Mouse (Mus musculus) stomach, postnatal 0 days (tissue): ENCODE measurements around the gene Fcnb. TPM values are rescaled to one million over a fixed set of nuclear protein-coding genes. Genes with fewer than 3 reads are reported as not detected.

ENCODE experiments used
- ATAC-seq: fragments of 200-750 bp; cut with Nextera tagmentation; 2 replicates; pipeline ENCODE4 v1.8.0; 2017; ENCODE audit not compliant: low FRiP score, low TSS enrichment
- DNase-seq: peaks from one replicate; pipeline ENCODE4 v3.0.0-alpha.2; 2016; ENCODE audit warnings: low spot score
- H3K27ac ChIP-seq: fragments of 300-500 bp; sonication (generic); replicated peaks from 2 replicates; pipeline ENCODE4 v1.5.1; 2014; ENCODE audit warnings: mild to moderate bottlenecking, control low read depth
- H3K27me3 ChIP-seq: fragments of 300-500 bp; sonication (generic); 2 replicates; pipeline ENCODE4 v1.6.1; 2014; ENCODE audit warnings: low read length; ENCODE audit not compliant: control insufficient read depth, insufficient read depth
- H3K36me3 ChIP-seq: fragments of 300-500 bp; sonication (generic); 2 replicates; pipeline ENCODE4 v1.6.1; 2014; ENCODE audit warnings: low read length, mixed read lengths; ENCODE audit not compliant: control insufficient read depth, insufficient read depth
- H3K4me1 ChIP-seq: fragments of 300-500 bp; sonication (generic); replicated peaks from 2 replicates; pipeline ENCODE4 v1.6.1; 2014; ENCODE audit warnings: antibody characterized with exemption; ENCODE audit not compliant: control insufficient read depth, insufficient read depth
- H3K4me2 ChIP-seq: fragments of 300-500 bp; sonication (generic); replicated peaks from 2 replicates; pipeline ENCODE4 v1.6.1; 2014; ENCODE audit warnings: low read depth, mild to moderate bottlenecking, control low read depth, moderate library complexity
- H3K4me3 ChIP-seq: fragments of 300-500 bp; sonication (generic); 2 replicates; pipeline ENCODE4 v1.5.1; 2014; ENCODE audit warnings: low read depth, low read length, control low read depth
- H3K9ac ChIP-seq: fragments of 300-500 bp; sonication (generic); 2 replicates; pipeline ENCODE4 v1.6.1; 2014; ENCODE audit warnings: mild to moderate bottlenecking, low read length, control low read depth, mixed read lengths
- H3K9me3 ChIP-seq: fragments of 300-500 bp; sonication (generic); 2 replicates; pipeline ENCODE4 v1.6.1; 2016; ENCODE audit warnings: low read length; ENCODE audit not compliant: control insufficient read depth
- CTCF ChIP-seq: IDR thresholded peaks from 2 replicates; pipeline ENCODE4 v1.5.1; 2016; ENCODE audit warnings: antibody characterized with exemption, low read depth, mild to moderate bottlenecking, moderate library complexity
- EP300 ChIP-seq: optimal IDR thresholded peaks from 2 replicates; pipeline ENCODE3; 2016; ENCODE audit warnings: antibody characterized with exemption
- WGBS: fragments of 180-500 bp; shearing (Covaris S2); extraction: QIAGEN DNeasy Blood & Tissue Kit; methylation state at CpG from one replicate; pipeline ENCODE4 v1.1.7; 2014; 5-methylcytosine and 5-hydroxymethylcytosine counted together
- polyA plus RNA-seq: library from polyadenylated mRNA; unstranded; fragments of >200 nt; fragmentation: Nextera tagmentation; extraction: Ambion mirVana; gene quantifications from 2 replicates; pipeline ENCODE4 v1.2.1, GENCODE M21; 2015

Fcnb gene
- polyA plus RNA-seq, 1 experiment from 2014 or later = 0.13 TPM

DNA sequence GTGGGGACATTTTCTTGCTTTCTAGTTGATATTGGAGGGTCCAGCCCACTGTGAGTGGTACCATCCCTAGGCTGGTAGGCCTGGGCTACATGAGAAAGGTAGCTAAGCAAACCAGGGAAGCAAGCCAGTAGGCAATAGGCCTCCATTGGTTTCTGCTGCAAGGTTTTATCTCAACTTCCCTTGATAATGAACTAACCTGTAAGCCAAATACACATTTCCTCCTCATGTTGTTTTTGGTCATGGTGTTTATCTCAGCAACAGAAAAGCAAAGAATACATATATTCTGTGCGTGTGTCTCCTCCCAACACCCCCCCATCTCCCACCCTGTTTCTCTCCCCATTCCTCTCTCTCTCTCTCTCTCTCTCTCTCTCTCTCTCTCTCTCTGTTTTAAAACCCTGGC is 24.8 kb downstream of the Fcnb start:
- WGBS = 71% methylated on average over 1 of the region's 1 CpGs
- ATAC-seq = no peak

DNA sequence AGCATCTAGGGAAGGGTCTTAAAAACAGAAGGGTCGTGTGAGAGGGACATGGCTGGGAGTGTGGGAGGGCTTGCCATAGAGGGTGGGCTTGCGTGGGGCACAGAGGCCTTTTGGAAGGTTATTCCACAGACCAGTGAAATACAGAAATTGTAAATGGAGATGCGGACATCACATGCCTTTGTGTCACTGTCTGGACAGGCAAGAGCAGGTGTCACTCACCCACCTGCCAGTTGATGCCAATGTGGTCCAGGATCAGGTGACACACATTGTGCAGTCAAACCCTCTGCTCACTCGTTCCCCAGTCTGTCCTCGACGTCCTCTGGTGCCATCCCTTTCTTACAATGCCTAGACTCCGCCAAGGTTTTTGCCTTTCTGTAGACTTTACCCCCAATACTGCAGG is 37.6 kb downstream of the Fcnb start:
- no peaks in the 10 kb centered on the region for H3K4me1 ChIP-seq
- ATAC-seq (no peak), DNase-seq (no peak)
- H3K27me3 ChIP-seq = no peaks in the 10 kb centered on the region
- H3K27ac ChIP-seq = no peak overlapping the region
- no peak overlapping the region for H3K4me2 ChIP-seq
- H3K4me3 ChIP-seq = no peak overlapping the region
- H3K9ac ChIP-seq = no peak overlapping the region
- no peak for TF ChIP-seq CTCF
- TF ChIP-seq EP300 = no peak
- WGBS = 78% methylated on average over 7 of the region's 7 CpGs
- no peaks in the 10 kb centered on the region for H3K9me3 ChIP-seq
- no peaks in the 10 kb centered on the region for H3K36me3 ChIP-seq

More for the DNA sequence above, 24.8 kb downstream of the Fcnb start:
- H3K27ac ChIP-seq = no peak overlapping the region
- no peaks in the 10 kb centered on the region for H3K9me3 ChIP-seq
- H3K36me3 ChIP-seq = no peaks in the 10 kb centered on the region
- no peak for DNase-seq
- no peaks in the 10 kb centered on the region for H3K4me1 ChIP-seq
- no peaks in the 10 kb centered on the region for H3K27me3 ChIP-seq
- no peak overlapping the region for H3K4me2 ChIP-seq
- TF ChIP-seq EP300 (no peak), CTCF (no peak)
- no peak overlapping the region for H3K9ac ChIP-seq
- no peak overlapping the region for H3K4me3 ChIP-seq

DNA sequence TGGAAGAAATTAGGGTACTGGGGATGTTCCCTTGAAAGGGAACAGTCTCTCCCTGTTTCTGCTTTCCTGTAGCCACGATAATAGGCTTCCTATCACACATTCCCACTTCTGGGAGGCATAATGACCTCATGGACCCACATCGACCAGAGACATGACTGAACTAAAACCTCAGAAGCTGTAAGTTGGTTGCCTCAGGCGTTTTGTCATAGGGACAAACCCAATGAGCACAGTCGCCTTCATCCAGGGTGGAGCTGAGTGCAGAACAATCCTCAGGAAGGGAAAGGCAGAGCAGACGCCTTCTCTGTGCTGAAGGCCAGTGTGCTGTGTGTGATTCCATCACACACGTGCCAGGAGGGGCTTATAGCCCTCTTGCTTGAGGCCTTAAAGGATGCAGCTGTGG is 38.4 kb downstream of the Fcnb start:
- H3K4me1 ChIP-seq = no peaks in the 10 kb centered on the region
- no peak overlapping the region for H3K27ac ChIP-seq
- 66% methylated on average over 6 of the region's 6 CpGs for WGBS
- H3K36me3 ChIP-seq = no peaks in the 10 kb centered on the region
- no peaks in the 10 kb centered on the region for H3K9me3 ChIP-seq
- no peak overlapping the region for H3K9ac ChIP-seq
- H3K4me3 ChIP-seq = no peak overlapping the region
- ATAC-seq (no peak), DNase-seq (no peak)
- no peaks in the 10 kb centered on the region for H3K27me3 ChIP-seq
- no peak overlapping the region for H3K4me2 ChIP-seq
- TF ChIP-seq CTCF = no peak
- TF ChIP-seq EP300 = no peak

DNA sequence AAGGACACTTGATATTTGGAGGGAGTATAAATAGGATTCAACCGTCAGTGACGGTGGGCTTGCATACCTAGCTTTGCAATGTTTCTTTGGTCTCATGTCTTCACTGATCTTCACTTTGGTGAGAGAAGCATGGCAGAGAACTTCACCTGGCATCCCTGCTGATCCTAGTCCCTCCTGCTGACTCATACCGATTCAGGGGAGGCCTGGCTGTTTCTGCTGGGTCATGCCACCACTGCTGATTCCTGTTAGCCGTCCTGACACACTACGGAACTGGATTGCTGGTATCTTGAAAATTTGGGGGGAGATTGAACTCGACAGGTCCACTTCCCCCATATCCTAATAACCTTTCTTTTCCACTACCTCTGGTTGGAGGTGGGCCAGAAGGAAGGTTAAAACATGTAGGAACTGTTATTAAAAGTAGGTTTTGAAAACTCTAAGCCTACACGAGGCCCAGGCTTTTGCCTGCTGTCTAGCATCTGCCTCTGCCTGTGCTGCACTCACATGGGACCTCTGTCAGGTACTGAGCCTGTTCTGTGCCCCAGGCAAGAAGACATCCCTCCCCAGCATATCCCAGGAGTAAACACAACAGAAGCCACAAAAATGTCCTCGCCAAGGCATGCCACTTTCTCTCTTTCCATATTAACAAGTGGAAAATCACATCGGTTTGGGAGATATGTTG is 39.6 kb downstream of the Fcnb start:
- Histone ChIP-seq H3K9me3 (no peaks in the 10 kb centered on the region), H3K27ac (no peak overlapping the region), H3K4me1 (no peaks in the 10 kb centered on the region), H3K9ac (no peak overlapping the region), H3K4me2 (no peak overlapping the region), H3K4me3 (no peak overlapping the region), H3K27me3 (no peaks in the 10 kb centered on the region), H3K36me3 (no peaks in the 10 kb centered on the region)
- ATAC-seq (no peak), DNase-seq (no peak)
- 82% methylated on average over 9 of the region's 9 CpGs for WGBS
- TF ChIP-seq EP300 (no peak), CTCF (no peak)

DNA sequence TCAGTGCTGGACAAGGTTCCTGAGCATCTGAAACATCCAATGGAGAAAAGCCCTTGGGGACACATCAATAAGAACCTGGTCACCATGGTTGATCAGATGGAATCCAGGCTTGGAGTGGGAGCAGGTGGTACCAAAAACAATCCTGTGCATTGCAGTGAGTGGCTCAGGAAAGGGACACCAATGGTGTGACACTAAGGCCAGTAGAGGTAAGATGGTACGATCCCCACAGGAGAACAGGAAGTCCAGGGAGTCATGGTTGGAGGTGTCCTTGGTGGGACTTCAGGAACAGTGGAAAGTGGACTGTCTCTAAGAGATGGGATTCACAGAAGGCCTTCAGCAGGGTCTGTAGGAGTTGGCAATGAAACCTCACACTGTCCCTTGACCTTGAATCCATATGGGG is 44.2 kb downstream of the Fcnb start:
- no peak overlapping the region for H3K27ac ChIP-seq
- TF ChIP-seq CTCF (no peak), EP300 (no peak)
- no peak overlapping the region for H3K9ac ChIP-seq
- H3K36me3 ChIP-seq = no peaks in the 10 kb centered on the region
- no peak overlapping the region for H3K4me2 ChIP-seq
- no peaks in the 10 kb centered on the region for H3K27me3 ChIP-seq
- 89% methylated on average over 1 of the region's 1 CpGs for WGBS
- H3K4me1 ChIP-seq = 0 out of 2 replicates have a peak, but pooled peaks cover 2% of the 10 kb centered on the region
- no peak overlapping the region for H3K4me3 ChIP-seq
- ATAC-seq = no peak
- H3K9me3 ChIP-seq = no peaks in the 10 kb centered on the region
- no peak for DNase-seq

DNA sequence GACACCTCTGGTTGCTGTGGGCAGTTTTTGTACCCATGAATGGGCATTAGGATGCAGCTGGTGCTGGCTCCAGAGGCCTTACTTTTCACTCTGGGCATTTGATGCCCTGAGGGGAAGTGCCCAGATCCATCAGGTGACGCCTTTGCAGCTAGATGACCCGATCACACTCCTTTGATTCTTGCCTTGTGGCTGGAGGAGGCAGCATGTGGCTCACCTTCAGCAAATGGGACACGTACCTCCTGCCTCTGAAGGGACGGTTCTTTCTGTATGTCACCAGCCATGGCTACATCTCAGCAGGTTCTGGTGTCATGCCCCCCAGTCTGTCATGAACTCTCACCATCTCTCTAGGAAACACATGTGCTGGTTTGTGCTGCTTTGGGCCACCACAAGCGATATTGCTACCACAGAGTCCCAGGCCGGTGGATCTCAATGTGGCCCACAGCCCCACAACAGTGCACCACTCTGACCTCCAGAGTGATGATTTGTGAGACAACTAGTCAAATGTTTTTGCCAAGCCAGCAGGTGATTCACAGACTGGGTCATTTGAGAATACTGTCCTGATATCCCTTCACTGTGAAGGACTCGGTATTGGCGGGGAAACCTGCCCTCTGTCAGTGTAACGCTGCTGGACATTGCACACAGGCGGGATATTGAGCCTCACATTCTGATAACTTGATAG is 44.9 kb downstream of the Fcnb start:
- Histone ChIP-seq H3K27ac (no peak overlapping the region), H3K9me3 (no peaks in the 10 kb centered on the region), H3K4me3 (no peak overlapping the region), H3K27me3 (no peaks in the 10 kb centered on the region), H3K36me3 (no peaks in the 10 kb centered on the region), H3K4me1 (0 out of 2 replicates have a peak, but pooled peaks cover 2% of the 10 kb centered on the region), H3K9ac (no peak overlapping the region), H3K4me2 (no peak overlapping the region)
- WGBS = 94% methylated on average over 10 of the region's 10 CpGs
- DNase-seq (no peak), ATAC-seq (no peak)
- TF ChIP-seq CTCF = no peak
- TF ChIP-seq EP300 = no peak
